Mouse (Mus musculus) gastrocnemius, postnatal 10 days (tissue): ENCODE results near the gene Adam6b. TPM values are rescaled to one million over a fixed set of nuclear protein-coding genes. Genes with fewer than 3 reads are reported as not detected.
A peak's percentile ranks its signal among the peaks of the same experiment; 100 is the strongest.
"Not testable (repeated sequence)": the region's sequence is repeated elsewhere in the genome, so short reads cannot be mapped to it uniquely, and the experiment has no call there.

Experiments
- DNase-seq: peaks from one replicate; pipeline ENCODE4 v3.0.0; 2021; ENCODE audit warnings: mixed read lengths
- long read RNA-seq, 2 experiments: library from polyadenylated mRNA; stranded (forward); transcript quantifications; one replicate each; pipeline ENCODE4 v2.0.0; 2021
- total RNA-seq, 2 experiments: library from RNA; stranded (reverse); gene quantifications; 2 replicates each; pipeline ENCODE4 v1.2.3; 2021

The Adam6b gene
- not detected for total RNA-seq
- long read RNA-seq, experiment 1, result 0 reads
- long read RNA-seq, experiment 2, result 0 reads

DNA sequence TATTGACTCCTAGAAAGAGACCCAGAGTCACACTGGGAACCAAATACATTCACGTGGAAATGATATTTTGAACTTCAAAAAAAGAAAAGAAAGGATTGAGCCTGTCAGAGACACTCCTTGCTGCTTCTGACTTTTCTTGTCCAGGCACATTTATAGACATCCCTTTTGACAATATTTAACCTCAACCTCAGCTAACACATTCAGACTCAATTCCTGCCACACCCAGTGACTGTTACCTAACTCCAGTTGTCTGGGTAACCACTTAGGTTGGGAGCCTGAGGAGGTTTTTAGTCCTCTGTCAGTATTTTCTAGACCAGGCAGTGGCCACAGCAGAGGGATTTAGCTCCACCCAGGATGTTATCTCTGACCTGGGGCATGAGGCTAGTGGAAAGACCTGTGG, at the start of gene Adam6b:
Gene Adam6b, plus strand, starts transcription at position 301 of the 400 bp plus-strand sequence.
- DNase-seq, result not testable (repeated sequence)

DNA sequence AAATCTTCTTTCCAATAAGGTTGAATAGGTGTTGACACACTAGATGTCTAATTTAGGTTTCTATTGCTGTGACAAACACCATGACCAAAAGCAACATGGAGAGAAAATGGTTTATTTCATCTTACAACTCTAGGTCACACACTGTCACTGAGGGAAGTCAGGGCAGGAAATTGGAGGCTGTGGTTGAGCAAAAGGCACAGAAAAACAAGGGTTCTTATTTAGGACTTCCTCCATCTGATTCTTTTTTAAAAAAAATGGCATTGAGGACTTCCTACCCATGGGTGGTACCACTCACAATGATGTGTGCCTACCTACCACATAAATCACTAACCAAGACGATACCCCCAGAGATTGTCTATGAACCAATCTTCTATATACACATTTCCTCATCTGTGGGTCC, 43.2 kb upstream of the Adam6b start:
- DNase-seq, result no peak

DNA sequence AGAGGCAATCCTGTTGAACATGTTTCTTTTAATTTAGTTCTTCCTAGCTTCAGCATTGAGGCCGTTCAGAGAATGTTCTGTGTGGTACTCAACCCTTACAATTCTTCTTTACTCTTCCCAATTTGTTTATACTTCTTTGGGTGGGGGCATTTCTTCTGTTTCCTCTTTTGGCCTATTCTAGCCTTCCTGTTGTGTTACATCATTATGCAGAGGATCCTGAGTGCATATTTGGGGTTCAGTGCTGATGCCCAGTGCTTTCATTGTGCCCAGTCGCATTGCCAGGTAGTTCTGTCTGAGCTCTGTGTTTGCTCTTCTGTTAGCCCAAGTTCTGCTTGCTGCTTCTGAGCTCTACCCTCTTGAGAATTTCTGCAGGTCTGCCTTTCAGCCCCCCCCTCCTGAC, 13.1 kb upstream of the Adam6b start:
- no peak for DNase-seq

DNA sequence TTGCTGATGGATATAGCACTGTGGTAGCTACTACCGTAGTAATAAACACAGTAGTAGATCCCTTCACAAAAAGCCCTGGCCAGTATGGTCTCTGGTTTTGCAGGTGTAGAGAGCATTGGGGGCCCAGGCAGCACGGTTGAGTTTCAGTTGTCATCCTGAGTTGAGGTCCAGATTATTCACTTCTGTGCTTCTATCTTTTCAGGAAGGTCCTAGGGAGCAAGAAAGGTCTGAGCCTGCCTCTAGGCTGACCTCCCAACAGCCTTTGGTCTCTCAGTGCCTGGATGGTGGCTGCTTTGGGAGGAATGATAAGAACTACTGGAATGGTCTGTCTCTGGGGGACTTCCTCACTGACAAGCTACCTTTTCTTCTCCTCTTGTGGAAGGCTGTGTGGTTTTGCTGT, 7.2 kb upstream of the Adam6b start:
- no peak for DNase-seq

DNA sequence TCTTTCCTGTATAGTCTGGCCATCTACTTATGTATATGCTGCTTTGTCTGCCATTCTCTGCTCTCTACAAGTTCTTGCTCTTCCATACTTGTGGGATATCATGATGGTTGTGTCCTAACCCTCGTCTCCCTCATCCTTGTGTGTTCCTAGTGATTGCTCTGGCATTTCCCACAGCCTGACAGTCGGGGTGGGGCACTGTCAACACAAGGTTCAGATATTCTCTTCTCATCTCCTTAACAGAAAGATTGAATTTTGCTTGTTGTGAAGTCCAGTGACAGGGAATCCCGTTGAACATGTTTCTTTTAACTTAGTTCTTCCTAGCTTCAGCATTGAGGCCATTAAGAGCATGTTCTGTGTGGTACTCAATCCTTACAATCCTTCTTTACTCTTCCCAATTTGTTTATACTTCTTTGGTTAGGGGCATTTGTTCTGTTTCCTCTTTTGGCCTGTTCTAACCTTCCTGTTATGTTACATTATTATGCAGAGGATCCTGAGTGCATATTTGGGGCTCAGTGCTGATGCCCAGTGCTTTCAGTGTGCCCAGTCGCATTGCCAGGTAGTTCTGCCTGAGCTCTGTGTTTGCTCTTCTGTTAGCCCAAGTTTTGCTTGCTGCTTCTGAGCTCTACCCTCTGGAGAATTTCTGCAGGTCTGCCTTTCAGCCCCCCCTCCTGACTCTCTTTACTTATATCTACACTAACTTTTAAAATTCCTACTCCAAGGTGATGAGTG, 6.5 kb upstream of the Adam6b start:
- no peak for DNase-seq

DNA sequence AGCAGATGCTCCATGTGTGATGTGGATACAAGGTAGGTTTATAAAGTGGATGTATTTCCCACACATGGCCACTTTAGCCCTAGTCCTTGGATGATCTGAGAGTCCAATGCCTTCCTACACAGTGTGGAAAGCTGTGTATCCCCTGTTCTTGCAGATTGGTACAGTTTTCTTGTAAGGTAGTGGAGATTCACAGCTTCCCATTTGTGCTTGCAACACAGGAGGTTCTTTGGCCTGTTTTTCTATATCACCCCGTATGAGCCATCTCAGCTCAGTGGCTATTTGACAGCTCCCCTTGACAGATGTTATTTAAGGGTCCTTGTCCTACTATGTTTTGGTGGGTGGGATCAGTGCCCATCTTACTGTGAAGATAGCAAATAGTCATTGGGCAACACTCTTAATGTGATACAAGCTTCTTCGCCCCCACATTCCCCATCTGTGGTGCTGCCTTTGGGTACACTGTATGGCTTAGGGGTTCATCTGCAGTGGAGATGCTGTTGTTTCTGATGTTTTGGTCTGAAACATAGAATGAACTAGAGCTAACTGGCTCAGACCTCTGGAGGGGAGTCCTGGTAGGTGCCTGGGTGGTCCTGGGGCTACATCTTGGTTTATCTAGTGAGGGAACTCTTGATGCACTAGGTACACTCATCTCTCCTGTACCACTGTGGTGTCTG, 5.7 kb upstream of the Adam6b start:
- DNase-seq, result no peak

DNA sequence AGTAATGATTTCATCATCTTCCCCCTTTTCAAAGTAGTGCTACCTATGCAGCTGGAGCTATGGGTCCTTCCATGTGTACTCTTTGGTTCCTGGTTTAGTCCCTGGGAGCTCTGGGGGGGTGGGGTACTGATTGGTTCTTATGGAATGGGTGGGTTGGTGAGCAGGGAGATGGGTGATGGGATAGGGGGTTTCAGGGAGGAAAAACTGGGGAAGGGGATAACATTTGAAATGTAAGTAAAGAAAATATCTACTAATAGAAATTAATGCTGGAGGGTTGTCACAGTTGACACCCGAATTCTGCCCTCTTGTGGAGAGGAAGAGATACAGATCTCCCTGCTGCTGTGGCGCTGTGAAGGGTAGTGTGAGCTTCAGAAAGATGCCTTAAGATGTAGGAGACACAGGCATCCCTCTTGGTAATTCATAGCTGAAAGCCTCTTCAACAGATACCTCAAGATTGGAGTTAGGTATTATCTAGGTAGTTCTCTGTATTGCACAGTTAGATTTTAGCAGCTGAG, 4.3 kb upstream of the Adam6b start:
- DNase-seq, result no peak

DNA sequence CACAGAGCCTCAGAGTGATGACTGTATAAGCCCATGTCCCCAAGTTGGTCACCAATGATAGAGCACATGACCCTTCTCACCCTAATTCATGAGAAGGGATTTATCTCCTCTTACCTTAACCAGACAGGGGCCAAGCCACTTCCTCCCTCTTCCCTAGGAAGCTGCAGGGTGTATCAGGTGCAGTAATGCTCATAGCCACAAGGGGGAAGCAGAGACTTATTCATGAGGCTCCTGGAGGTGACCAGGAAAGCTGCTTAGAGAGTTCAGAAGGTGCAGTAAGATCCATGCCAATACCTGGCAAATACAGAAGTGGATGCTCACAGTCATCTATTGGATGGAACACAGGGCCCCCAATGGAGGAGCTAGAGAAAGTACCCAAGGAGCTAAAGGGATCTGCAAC, 1.6 kb upstream of the Adam6b start:
- DNase-seq, result peak; percentile 55

DNA sequence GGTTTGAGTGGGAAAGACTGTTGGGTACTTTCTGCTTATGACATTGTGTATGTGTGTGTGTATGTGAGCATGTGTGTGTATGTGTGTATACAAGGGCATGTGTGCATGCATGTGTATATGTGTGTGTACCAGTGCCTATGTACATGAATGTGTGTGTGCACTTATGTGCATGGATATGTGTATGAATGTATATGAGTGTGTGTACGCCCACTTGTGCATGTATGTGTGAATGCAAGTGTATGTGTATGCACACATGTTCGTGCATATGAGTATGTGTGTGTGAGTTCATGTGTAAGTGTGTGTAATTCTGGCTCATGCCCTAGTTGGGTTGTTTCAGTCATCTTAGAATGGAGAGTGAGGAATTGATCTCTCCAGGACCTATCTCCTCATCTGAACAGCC, 36.6 kb downstream of the Adam6b start:
- DNase-seq, result no peak

Other genes starting within 250 kb of the Adam6b start
- gene Adam6a, start 54.4 kb downstream of the Adam6b start, total RNA-seq, result not detected